Mouse (Mus musculus): Measurements from ENCODE around the gene Rit1. TPM values are rescaled to one million over a fixed set of nuclear protein-coding genes. Genes with fewer than 3 reads are reported as not detected.
"Not testable (repeated sequence)": the region's sequence is repeated elsewhere in the genome, so short reads cannot be mapped to it uniquely, and the experiment has no call there.

Gene Rit1
- polyA plus RNA-seq, 1 experiment from 2014 or later, result 36.3 TPM

DNA sequence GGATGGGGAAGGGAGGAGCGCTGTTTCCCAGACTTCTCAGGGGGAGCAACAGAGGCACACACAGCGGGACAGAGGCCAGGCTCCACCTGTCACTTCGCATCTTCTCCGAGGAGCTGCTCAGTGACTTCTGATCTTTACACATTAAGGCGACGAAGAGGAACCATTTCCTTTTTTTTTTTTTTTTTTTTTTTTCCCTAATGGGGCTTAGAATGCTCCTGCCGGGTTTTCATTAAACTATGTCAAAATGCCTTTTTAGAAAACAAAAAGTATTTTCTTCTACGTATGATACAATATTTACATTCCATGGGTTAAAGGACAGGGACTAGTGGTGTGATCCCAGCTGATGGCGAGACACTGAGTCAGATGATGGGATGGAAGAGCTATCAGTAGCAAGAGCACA lies 28.9 kb downstream of the Rit1 start:
- Histone ChIP-seq H3K9me3 (replicated peaks) (0 out of 2 replicates have a peak, but pooled peaks cover 5% of the 10 kb centered on the region), H3K4me3 (replicated peaks) (no peak overlapping the region), H3K27me3 (no peaks in the 10 kb centered on the region), H3K9ac (no peak overlapping the region), H3K4me2 (no peak overlapping the region), H3K27ac (no peak overlapping the region), H3K36me3 (no peaks in the 10 kb centered on the region), H3K4me1 (replicated peaks) (peaks cover 7% of the 10 kb centered on the region)
- WGBS (ENCODE audit: insufficient replicate concordance), result 74% methylated on average over 9 of the region's 9 CpGs
- DNase-seq (no peak), ATAC-seq (ENCODE audit: low read depth) (no peak)

DNA sequence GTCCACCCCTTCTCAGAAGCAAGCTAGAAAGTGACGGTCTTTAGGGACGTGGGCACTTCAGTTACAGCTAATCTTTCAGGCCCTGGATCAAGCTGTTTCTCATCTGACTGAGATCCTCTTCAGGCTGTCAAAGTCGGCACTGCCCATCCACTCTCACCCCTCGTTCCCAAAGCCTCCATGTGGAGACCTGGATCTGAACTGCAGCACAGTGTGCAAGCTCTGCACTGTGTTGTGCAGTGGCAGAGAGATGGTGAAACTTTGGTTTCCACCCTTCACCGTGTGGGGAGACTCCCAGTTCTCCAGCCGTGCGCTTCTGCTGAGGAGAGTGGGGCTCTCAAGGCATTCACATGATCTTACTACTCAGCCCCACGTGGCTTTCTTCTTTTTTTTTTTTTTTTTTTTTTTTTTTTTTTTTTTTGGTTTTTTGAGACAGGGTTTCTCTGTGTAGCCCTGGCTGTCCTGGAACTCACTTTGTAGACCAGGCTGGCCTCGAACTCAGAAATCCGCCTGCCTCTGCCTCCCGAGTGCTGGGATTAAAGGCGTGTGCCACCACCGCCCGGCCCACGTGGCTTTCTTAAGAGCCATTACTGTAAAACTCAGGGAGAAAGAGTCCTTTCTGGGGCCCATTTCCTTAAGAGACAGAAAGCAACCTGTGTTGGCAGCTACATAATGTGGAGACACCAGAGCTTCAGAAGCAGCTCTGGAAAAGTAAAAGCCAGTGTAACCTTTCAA lies 29.7 kb downstream of the Rit1 start:
- H3K4me2 ChIP-seq, result no peak overlapping the region
- H3K27me3 ChIP-seq, result no peaks in the 10 kb centered on the region
- no peak overlapping the region for H3K27ac ChIP-seq
- no peak for ATAC-seq (ENCODE audit: low read depth)
- H3K4me3 ChIP-seq (replicated peaks), result no peak overlapping the region
- 73% methylated on average over 15 of the region's 15 CpGs for WGBS (ENCODE audit: insufficient replicate concordance)
- peaks cover 7% of the 10 kb centered on the region for H3K4me1 ChIP-seq (replicated peaks)
- 0 out of 2 replicates have a peak, but pooled peaks cover 5% of the 10 kb centered on the region for H3K9me3 ChIP-seq (replicated peaks)
- no peaks in the 10 kb centered on the region for H3K36me3 ChIP-seq
- no peak overlapping the region for H3K9ac ChIP-seq
- no peak for DNase-seq

DNA sequence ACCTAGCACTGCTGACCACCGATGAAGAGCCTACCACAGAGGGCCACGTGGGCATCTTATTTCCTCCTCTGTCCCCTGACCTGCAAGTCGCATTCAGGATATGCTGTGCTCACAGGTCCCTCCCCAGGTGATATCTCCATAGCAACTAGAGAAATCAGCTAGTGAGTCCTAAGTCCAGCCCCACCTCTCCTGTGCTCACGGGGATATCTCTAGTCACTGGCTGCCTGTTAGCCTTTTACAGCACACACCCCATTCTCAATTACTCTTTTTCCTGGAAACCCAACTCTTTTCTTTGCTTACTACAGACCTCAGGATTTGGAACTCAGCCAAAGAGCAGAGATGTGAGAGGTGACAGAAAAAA lies 30.2 kb downstream of the Rit1 start:
- peak; percentile 71 for ATAC-seq (ENCODE audit: low read depth)
- H3K27ac ChIP-seq, result no peak overlapping the region
- peaks cover 7% of the 10 kb centered on the region for H3K4me1 ChIP-seq (replicated peaks)
- H3K9me3 ChIP-seq (replicated peaks), result 0 out of 2 replicates have a peak, but pooled peaks cover 5% of the 10 kb centered on the region
- no peaks in the 10 kb centered on the region for H3K27me3 ChIP-seq
- DNase-seq, result no peak
- H3K4me2 ChIP-seq, result no peak overlapping the region
- no peak overlapping the region for H3K9ac ChIP-seq
- 38% methylated on average over 4 of the region's 4 CpGs for WGBS (ENCODE audit: insufficient replicate concordance)
- H3K4me3 ChIP-seq (replicated peaks), result no peak overlapping the region
- no peaks in the 10 kb centered on the region for H3K36me3 ChIP-seq

DNA sequence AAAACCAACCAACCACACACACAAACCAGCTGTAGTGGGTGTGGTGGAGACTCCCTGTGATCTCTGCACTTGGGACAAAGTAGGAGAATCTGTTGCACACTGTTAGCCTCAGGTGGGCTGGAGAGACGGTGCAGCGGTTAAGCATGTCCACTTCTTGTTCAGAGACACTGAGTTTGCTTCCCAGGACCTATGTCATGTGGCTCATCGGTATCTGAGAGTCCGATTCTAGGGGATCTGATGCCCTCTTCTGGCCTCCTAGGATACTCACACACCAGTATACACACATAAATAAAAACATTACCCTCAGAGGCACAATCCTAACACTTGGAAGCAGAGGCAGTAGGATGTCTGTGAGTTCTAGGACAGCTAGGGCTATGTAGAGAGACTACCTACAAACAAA lies 37.6 kb downstream of the Rit1 start:
- H3K4me2 ChIP-seq, result no peak overlapping the region
- no peak overlapping the region for H3K4me3 ChIP-seq (replicated peaks)
- DNase-seq (no peak), ATAC-seq (ENCODE audit: low read depth) (no peak)
- no peaks in the 10 kb centered on the region for H3K36me3 ChIP-seq
- no peaks in the 10 kb centered on the region for H3K9me3 ChIP-seq (replicated peaks)
- 31% methylated on average over 4 of the region's 4 CpGs for WGBS (ENCODE audit: insufficient replicate concordance)
- no peak overlapping the region for H3K27ac ChIP-seq
- H3K27me3 ChIP-seq, result no peaks in the 10 kb centered on the region
- peaks cover 14% of the 10 kb centered on the region for H3K4me1 ChIP-seq (replicated peaks)
- no peak overlapping the region for H3K9ac ChIP-seq

DNA sequence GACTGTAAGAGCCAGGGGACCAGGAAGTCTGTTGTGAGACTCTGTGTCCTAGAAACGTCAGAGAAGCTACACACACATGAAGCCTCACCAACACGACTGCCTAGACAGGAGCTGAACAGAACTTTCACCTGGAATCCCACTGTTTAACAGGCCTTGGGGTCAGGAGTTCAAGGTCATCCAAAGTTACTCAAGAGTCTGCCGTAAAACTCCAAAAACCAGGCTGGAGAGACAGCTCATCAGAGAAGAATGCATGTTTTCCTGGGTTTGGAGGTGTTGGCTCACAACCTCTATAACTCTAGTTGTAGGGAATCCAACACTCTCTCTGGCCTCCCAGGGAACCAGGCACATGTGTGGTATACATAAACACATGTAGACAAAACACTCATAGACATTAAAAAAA lies 38.9 kb downstream of the Rit1 start:
- ATAC-seq (ENCODE audit: low read depth), result no peak
- DNase-seq, result no peak
- Histone ChIP-seq H3K27me3 (no peaks in the 10 kb centered on the region), H3K36me3 (no peaks in the 10 kb centered on the region), H3K9ac (no peak overlapping the region), H3K9me3 (replicated peaks) (no peaks in the 10 kb centered on the region), H3K4me2 (no peak overlapping the region), H3K4me1 (replicated peaks) (peaks cover 14% of the 10 kb centered on the region), H3K27ac (no peak overlapping the region), H3K4me3 (replicated peaks) (no peak overlapping the region)
- WGBS (ENCODE audit: insufficient replicate concordance), result 56% methylated on average over 3 of the region's 3 CpGs

DNA sequence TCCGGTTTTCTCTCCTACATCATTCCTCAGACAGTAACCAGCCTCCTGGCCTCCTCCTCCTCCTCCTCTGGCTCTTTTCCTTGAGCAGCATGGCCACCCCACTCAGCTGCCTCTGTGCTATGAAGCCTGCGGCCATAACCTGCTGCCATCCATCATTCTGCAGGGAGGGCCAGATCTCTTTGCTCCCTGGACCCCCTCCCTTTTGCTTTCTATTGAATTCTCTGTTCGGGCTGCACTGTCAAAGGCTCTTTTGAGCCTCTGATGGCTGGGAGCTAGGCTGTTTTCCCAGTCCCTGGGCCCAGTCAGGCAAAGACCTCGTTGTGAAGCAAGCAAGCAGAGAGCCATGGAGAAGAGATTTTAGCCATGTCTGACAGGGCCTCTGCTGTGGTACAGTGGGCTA lies 39.6 kb downstream of the Rit1 start:
- Histone ChIP-seq H3K27me3 (no peaks in the 10 kb centered on the region), H3K9me3 (replicated peaks) (no peaks in the 10 kb centered on the region), H3K4me2 (no peak overlapping the region), H3K36me3 (no peaks in the 10 kb centered on the region), H3K27ac (no peak overlapping the region), H3K4me3 (replicated peaks) (no peak overlapping the region), H3K9ac (no peak overlapping the region), H3K4me1 (replicated peaks) (peaks cover 14% of the 10 kb centered on the region)
- WGBS (ENCODE audit: insufficient replicate concordance), result 45% methylated on average over 4 of the region's 4 CpGs
- ATAC-seq (ENCODE audit: low read depth), result no peak
- no peak for DNase-seq

DNA sequence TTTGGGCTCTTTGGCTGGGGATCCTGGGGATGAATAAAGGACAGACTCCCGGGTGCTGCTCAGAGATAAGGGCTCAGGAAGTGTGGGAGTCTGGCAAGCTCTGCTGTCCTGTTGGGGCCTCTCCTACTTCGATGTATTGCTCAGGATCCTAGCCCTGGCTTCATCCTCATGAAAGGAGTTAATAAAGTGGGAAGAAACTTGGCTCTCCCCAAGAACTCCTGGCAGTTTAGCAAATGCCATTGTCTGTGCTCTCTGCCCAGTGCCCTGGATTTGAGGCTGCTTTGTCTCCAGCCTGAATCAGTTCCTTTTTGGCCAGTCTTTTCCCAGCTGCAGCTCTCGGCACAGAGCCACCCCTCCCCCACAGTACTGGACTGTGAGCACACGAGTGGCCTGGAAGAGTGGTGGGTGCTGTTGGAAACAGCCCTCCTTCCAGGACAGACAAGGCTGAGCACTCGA lies 41.4 kb downstream of the Rit1 start:
- no peak overlapping the region for H3K4me3 ChIP-seq (replicated peaks)

DNA sequence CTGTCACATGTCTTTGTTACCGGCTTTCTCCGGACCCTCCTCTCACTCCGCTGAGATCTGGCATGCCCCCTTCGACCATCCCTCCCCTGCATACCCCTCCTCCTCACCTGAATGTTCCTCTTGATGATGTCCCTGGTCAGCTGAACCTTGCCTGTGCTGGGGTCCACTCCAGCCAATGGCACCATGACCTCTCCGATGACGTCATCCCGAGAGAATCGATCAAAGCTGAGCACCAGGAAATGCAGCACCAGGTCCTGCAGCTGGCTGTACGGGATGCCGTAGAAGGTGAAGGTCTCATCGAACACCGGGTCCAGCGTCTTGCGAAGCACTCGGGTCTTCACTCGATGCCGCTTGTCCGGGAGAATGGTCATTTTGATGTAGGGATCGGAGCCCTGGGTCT lies 45.0 kb downstream of the Rit1 start:
- no peak for DNase-seq
- ATAC-seq (ENCODE audit: low read depth), result no peak
- Histone ChIP-seq H3K36me3 (no peaks in the 10 kb centered on the region), H3K4me2 (no peak overlapping the region), H3K27ac (no peak overlapping the region), H3K9me3 (replicated peaks) (no peaks in the 10 kb centered on the region), H3K27me3 (no peaks in the 10 kb centered on the region), H3K9ac (no peak overlapping the region), H3K4me1 (replicated peaks) (peaks cover 14% of the 10 kb centered on the region), H3K4me3 (replicated peaks) (no peak overlapping the region)
- WGBS (ENCODE audit: insufficient replicate concordance), result 78% methylated on average over 19 of the region's 19 CpGs

More for the DNA sequence above, 41.4 kb downstream of the Rit1 start:
- no peak for DNase-seq
- Histone ChIP-seq H3K27me3 (no peaks in the 10 kb centered on the region), H3K27ac (0 out of 2 replicates have a peak overlapping the region, but pooled peaks have one; percentile 19), H3K9ac (peak overlapping the region; percentile 27; the same call in 1 of the 2 replicates), H3K4me2 (peak overlapping the region; percentile 30), H3K36me3 (no peaks in the 10 kb centered on the region), H3K9me3 (replicated peaks) (no peaks in the 10 kb centered on the region), H3K4me1 (replicated peaks) (peaks cover 14% of the 10 kb centered on the region)
- WGBS (ENCODE audit: insufficient replicate concordance), result 7% methylated on average over 5 of the region's 5 CpGs
- ATAC-seq (ENCODE audit: low read depth), result peak; percentile 54; the same call in 1 of the 2 replicates

DNA sequence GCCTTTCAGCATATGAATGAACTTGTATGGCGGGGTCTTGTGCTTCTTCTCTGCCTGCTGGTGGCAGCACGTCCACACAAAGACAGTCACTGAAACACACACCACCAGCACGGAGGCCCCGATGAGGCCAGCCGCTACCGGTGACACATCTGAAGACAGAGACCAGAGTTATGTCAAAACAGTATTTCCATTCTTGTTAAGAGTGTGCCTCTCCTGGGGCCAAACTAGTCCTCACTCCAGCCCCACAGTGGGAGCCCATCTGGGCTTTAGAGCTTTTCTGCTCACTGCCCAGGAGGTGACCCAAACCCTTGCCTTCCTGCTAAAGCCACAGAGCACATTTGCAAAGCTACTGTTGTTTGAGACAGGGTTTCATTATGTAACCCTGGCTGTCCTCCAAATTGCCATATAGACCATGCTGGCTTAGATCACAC lies 45.8 kb downstream of the Rit1 start:
- peaks cover 14% of the 10 kb centered on the region for H3K4me1 ChIP-seq (replicated peaks)
- DNase-seq, result no peak
- no peaks in the 10 kb centered on the region for H3K36me3 ChIP-seq
- no peak overlapping the region for H3K9ac ChIP-seq
- no peak overlapping the region for H3K4me3 ChIP-seq (replicated peaks)
- no peak overlapping the region for H3K4me2 ChIP-seq
- no peak for ATAC-seq (ENCODE audit: low read depth)
- no peaks in the 10 kb centered on the region for H3K9me3 ChIP-seq (replicated peaks)
- no peak overlapping the region for H3K27ac ChIP-seq
- 54% methylated on average over 6 of the region's 6 CpGs for WGBS (ENCODE audit: insufficient replicate concordance)
- H3K27me3 ChIP-seq, result no peaks in the 10 kb centered on the region

DNA sequence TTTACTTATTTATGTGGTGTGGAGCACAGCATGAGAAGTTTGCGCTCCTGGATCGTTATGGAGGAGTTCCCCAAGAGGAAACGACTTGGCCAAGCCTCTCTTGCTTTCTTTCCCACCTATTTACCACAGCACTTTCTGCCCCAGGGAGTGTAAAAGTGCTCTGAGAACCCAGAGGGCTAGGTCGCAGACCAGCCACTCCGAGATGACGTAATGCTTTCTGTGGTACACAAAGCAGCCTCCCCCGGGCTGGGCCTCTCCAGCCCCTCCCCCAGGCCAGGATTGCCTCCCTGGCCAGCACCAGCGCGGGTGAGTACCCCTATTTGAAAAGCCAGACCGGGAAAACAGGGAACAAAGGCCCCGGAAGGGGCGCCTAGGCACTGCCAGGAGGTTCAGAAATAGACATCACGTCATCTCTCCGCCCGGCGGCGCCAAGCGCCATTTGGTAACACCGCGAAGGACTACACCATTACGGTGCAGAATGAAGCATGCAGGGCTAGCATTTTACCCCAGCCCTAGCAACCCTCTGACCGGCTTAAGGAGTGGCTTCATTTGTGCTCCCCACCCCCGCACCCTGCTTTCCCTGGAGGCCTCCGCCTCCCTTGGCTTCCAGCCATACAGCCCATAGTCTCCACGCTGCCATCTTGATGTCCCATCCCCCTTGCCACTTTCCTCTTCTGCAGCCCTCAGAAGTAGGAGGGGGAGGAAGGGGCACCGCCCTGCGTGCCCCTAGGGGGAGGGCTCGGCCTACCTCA lies 54.7 kb downstream of the Rit1 start:
- DNase-seq; H3K9me3 ChIP-seq (replicated peaks); H3K4me1 ChIP-seq (replicated peaks); H3K27me3 ChIP-seq; H3K27ac ChIP-seq; H3K36me3 ChIP-seq: not testable (repeated sequence)
- H3K4me2 ChIP-seq, result peak overlapping the region; percentile 63
- peak; percentile 43 for ATAC-seq (ENCODE audit: low read depth)
- WGBS (ENCODE audit: insufficient replicate concordance), result 5% methylated on average over 21 of the region's 28 CpGs
- peak overlapping the region; percentile 43 for H3K4me3 ChIP-seq (replicated peaks)
- peak overlapping the region; percentile 45; the same call in 1 of the 2 replicates for H3K9ac ChIP-seq

DNA sequence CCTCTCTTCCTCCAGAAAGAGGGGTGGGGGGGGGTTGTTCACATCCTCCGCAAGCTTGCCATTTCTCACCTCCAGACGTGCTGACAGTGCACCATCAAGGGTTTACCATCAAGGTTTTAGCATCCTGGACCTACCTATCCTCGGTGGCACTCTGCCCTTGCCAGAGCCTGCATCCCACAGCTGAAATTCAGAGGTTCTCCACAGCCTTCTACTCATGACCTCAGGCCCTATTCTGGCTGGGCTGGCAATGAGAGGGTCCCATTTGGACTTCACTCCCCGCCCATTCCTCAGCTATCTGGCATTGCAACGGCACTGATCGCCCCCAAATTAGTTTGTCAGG lies 55.3 kb downstream of the Rit1 start:
- Histone ChIP-seq H3K4me3 (replicated peaks) (peak overlapping the region; percentile 43), H3K4me2 (peak overlapping the region; percentile 63)
- not testable (repeated sequence) for H3K36me3 ChIP-seq; H3K9ac ChIP-seq; H3K27me3 ChIP-seq; H3K4me1 ChIP-seq (replicated peaks); H3K9me3 ChIP-seq (replicated peaks); ATAC-seq (ENCODE audit: low read depth); H3K27ac ChIP-seq; DNase-seq
- WGBS (ENCODE audit: insufficient replicate concordance), result 26% methylated on average over 3 of the region's 6 CpGs
